Mouse (Mus musculus) left cerebral cortex, adult 2 months (tissue): ENCODE results near the gene Ppa1. TPM values are rescaled to one million over a fixed set of nuclear protein-coding genes. Genes with fewer than 3 reads are reported as not detected.
"Not testable (repeated sequence)": the region's sequence is repeated elsewhere in the genome, so short reads cannot be mapped to it uniquely, and the experiment has no call there.

Experiments used
- DNase-seq, 2 experiments: peaks; one replicate each; pipeline ENCODE4 v3.0.0; 2021 to 2022; ENCODE audit warnings: low spot score in 2 of 2, mixed read lengths in 1 of 2; ENCODE audit errors: extremely low spot score in 1 of 2
- H3K27ac ChIP-seq: fragments of 200-600 bp; 2 replicates; pipeline ENCODE4 v1.8.1; 2022
- H3K4me3 ChIP-seq: fragments of 200-600 bp; 2 replicates; pipeline ENCODE4 v1.8.1; 2022
- CTCF ChIP-seq: fragments of 200-600 bp; IDR thresholded peaks from 2 replicates; pipeline ENCODE4 v1.8.1; 2022; ENCODE audit warnings: antibody characterized with exemption, mild to moderate bottlenecking, moderate library complexity
- intact Hi-C: fragments of 180-260 bp; cut with DNase I; formaldehyde crosslinking; loops from one replicate; pipeline ENCODE4 v1.15.1; 2025
- long read RNA-seq, 2 experiments: library from polyadenylated mRNA; stranded (forward); transcript quantifications; one replicate each; pipeline ENCODE4 v2.0.0; 2021; ENCODE audit warnings: borderline mapping rate in 2 of 2
- total RNA-seq, 2 experiments: library from RNA; stranded (reverse); gene quantifications; 2 replicates each; pipeline ENCODE4 v1.2.3; 2021

The Ppa1 gene
- 100 to 1,000 TPM; 100 to 115 TPM for total RNA-seq
- long read RNA-seq, experiment 1, transcript Ppa1-201 (11 exons, 1,364 nt): major isoform, 55 of 61 reads
- long read RNA-seq, experiment 1, partial matches to known transcripts: 5 of 61 reads
- long read RNA-seq, experiment 1, other reads (novel, unspliced or antisense): 1 of 61 reads
- long read RNA-seq, experiment 2, transcript Ppa1-201 (11 exons, 1,364 nt): major isoform, 32 of 33 reads
- long read RNA-seq, experiment 2, partial matches to known transcripts: 1 of 33 reads
- long read RNA-seq, experiment 2, other reads (novel, unspliced or antisense): 0 of 33 reads

DNA sequence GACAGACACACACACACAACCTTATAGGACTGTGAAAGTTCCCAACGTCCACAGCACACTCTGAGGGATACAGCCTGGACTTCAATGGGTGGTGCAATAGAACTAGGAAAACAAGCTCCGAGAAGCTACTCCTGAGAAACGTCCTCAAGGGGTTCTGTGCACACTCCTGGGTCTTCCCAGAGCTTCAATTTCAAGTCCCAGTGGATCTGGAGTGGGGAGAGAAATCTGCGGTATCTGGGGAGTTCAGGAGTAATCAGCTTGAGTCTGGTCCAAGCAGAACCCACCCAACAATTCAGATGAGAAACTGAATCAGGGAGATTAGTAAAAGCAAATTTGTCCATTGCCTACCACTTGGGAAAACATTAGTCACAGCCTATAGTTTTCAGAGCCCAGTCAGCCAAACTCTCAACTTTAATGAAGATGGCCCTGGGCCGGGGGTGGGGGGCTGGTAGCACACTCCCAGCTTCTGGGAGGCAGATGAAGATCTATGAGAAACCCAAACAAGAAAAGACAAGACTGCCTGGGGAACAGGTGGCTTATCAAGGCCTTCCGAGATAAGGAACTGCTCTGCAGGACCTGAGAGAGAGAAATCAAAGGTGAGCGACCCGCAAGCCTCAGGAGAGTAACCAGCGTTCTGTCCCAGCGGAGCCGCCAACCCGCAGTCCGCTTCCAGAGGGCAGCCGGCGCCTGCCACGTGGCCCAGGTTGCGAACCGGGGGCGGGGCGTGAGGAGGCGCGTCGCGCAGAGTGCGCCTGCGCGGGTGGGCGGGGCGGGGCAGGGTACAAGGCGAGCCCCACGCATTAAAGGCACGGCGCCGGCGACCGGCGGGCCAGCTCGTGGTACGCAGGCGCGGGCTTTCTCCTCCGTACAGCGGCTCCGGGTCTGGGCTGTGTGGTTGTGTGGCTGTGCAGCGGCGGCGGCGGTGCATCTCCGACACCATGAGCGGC lies at the start of gene Ppa1:
Gene Ppa1 (plus strand): TSS at position 763 of the 947 bp plus-strand sequence.
- TF ChIP-seq CTCF: no peak
- peak within 1 kb of the TSS; percentile 76 for H3K27ac ChIP-seq
- intact Hi-C loops: loop anchor here (5.0 kb wide), 1 partner anchor 171 kb away; the partner anchor contains the start of gene Lrrc20

DNA sequence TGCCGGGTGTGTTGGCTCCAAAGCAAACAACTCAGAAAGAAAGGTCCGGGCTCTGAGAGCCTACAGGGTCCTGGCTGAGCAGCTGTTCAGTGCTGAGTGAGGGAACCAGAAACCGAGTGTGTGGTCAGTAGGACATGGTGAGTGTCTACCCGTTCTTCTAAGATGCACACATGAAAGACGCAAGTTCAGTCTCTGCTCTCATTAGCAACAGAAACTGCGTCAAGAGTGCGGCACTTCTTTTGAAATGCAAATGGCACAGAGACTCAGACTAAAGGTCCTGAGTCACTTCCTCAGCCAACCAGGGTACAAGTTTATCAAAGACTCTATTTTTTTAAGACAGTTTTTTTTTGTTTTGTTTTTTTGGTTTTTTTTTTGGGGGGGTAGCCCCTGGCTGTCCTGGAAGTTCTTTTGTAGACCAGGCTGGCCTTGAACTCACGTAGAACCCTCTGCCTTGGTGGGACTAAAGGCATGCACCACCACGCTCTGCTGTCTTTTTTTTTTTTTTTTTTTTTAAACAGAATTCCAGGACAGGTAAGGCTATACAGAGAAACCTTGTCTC lies 48.7 kb upstream of the Ppa1 start:
- no peak for TF ChIP-seq CTCF
- no peak for DNase-seq
- Histone ChIP-seq H3K27ac (no peak overlapping the region), H3K4me3 (no peak overlapping the region)
- intact Hi-C loops: no loop called here

More for the DNA sequence above, at the start of gene Ppa1:
- peak within 1 kb of the TSS; percentile 74 for H3K4me3 ChIP-seq
- peak; percentile 85 for DNase-seq

DNA sequence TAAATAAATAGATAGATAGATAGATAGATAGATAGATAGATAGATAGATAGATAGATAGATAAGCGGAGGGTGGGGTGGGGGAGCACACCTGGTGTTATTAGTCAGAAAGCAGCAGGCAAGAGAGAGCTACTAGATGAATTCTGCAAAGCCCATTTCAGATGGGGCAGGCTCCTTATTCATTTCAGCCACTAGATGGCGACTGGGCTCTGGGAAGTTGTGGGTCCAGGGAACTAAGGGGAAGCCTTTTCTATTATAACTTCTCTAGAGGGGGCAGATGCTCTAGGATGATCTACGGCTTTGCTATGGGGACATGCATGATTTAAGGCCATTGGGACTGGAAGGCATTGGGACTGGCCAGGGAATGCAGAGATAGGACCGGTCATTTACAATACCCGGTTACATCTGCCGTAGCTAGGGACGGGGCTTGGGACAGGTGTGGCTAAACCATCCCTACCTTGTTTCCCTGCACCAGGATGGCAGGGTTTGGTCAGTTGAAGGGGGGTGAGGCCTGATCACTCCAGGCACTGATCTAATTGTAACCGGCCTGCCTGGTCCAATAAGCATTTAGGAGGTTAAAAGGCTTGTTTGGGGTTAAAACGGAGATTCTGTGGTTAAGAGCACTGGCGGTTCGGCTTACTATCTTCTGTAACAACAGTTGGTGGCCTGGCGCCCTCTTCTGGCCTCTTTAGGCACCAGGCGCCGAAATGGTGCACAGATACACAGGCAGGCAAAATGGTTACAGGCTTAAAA lies 45.9 kb upstream of the Ppa1 start:
- TF ChIP-seq CTCF: peak; percentile 63
- intact Hi-C loops: loop anchor here (2.0 kb wide), 1 partner anchor 110 kb away; no protein-coding TSS in a partner anchor
- Histone ChIP-seq H3K27ac (no peak overlapping the region), H3K4me3 (no peak overlapping the region)
- DNase-seq: peak; percentile 23 to 26

DNA sequence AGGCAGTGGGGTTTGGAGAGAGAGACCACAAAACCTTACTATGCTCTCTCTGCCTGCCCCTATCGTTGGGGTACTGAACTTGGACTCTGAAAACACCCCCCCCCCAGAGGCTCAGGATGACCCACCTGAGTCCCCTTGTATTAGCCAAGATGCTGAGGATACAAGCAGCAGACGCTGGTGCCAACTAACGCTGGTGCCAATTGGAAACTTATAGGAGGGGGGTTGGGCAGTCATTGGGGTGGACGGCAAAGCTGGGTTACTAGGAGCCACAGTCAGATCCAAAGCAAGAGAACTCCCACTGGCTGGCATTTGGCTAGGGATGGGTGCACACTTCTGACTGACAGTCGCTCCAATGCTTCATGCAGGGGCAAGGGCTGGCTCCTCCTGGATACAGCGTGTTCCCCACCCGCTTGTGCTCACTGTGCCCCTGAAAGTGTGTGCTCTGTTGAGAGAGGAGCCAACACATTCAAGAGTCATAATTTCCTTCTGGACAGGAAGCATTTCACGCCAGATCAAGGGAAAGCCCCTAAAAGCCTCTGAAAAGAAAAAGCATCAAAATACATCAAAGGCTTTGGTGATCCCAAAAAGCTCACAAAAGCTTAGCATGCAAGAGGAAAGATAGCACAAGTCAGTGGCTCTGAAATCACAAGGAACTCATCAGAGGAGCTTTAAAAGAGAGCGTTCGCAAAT lies 43.8 kb upstream of the Ppa1 start:
- TF ChIP-seq CTCF: no peak
- intact Hi-C loops: loop anchor here (1.0 kb wide), 1 partner anchor 54 kb away; no protein-coding TSS in a partner anchor

DNA sequence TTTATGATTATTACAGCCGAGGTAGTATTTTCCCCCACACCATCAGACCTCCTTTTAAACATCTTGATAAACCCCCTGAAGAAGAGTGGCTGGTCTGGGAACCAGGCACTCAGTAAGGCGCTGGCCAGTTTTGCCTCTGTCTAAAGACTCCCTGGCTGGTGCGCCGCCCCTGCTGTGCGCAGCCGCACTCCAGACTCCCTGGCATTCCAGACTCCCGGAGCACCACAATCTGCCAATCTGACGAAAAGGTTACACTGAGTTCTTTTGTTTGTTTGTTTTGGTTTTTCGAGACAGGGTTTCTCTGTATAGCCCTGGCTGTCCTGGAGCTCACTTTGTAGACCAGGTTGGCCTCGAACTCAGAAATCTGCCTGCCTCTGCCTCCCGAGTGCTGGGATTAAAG lies 43.0 kb upstream of the Ppa1 start:
- DNase-seq: not testable (repeated sequence)

More for the DNA sequence above, 43.8 kb upstream of the Ppa1 start:
- DNase-seq: no peak
- Histone ChIP-seq H3K27ac (no peak overlapping the region), H3K4me3 (no peak overlapping the region)

DNA sequence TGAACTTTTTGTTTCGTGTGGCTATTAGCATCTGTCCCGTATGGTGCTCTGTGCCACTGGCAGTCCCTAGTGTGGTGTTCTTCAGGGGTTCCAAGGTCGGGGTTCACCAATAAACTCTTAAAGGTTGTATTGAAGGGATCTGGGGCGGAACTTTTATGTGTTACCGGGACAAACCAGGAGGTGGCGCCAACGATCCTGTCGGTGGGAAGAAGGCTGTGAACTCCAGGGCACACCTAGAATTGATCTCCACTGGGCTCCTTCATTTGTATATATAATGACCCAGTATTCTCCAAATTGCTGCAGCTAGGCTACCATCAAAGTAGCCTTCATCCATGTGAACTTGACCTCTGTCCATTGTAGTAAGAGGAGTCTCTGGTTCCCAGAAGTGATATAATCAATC lies 42.5 kb upstream of the Ppa1 start:
- Histone ChIP-seq H3K4me3 (no peak overlapping the region), H3K27ac (no peak overlapping the region)
- peak; percentile 59 for TF ChIP-seq CTCF
- peak; percentile 40 to 53 for DNase-seq
- intact Hi-C loops: loop anchor here (1.0 kb wide), 1 partner anchor 52 kb away; no protein-coding TSS in a partner anchor

More for the DNA sequence above, 43.0 kb upstream of the Ppa1 start:
- H3K27ac ChIP-seq, H3K4me3 ChIP-seq: not testable (repeated sequence)
- intact Hi-C loops: loop anchor here (1.0 kb wide), 1 partner anchor 53 kb away; no protein-coding TSS in a partner anchor

DNA sequence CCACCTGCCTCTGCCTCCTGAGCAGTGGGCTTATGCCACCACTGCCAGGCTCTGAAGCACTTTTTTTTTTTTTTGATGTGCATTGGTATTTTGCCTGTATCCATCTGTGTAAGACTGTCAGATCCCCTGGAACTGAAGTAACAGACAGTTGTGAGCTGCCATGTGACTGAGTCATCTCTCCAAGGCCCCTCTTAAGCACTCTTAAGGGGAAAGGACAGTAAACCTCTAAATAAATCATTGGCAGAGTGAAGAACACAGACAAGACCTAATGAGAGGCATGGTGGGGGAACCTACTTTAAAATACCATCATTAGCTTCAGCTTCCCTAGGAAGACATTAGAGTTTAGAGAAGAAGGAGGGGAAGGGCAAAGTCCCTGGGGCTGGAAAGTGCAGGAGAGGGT lies 40.1 kb upstream of the Ppa1 start:
- intact Hi-C loops: no loop called here

DNA sequence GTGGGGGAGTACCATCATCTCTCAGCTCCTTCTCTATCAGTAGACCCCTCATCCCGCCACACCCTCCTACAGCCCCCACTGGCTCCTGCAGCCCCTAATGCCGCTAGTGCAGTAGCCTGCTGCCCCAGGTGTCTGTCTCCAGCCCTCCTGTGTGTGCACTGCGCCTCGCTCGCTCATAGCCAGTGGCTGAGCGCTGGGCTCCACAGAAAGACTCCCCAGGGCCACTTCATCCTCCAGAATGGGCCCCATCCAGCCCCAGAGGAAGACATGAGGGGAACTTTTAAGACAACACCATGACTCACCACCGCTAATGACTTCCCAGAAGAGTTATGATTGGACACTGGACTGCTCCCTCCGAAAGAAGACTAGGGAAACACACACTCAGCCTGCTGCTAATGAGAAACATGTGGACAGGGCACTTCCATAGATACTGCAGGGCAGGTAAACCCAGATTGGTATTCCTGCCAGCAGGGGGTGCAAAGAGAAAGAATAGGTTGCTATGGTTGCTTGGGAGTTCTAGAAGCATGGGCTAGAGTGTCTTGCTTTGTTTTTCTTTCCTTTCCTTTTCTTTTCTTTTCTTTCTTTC lies 37.6 kb upstream of the Ppa1 start:
- Histone ChIP-seq H3K4me3 (no peak overlapping the region), H3K27ac (no peak overlapping the region)
- peak; percentile 20; the same call in 1 of the 2 replicates for TF ChIP-seq CTCF
- intact Hi-C loops: no loop called here
- DNase-seq: no peak

More for the DNA sequence above, 40.1 kb upstream of the Ppa1 start:
- no peak for TF ChIP-seq CTCF
- no peak overlapping the region for H3K4me3 ChIP-seq
- no peak overlapping the region for H3K27ac ChIP-seq
- DNase-seq: no peak

DNA sequence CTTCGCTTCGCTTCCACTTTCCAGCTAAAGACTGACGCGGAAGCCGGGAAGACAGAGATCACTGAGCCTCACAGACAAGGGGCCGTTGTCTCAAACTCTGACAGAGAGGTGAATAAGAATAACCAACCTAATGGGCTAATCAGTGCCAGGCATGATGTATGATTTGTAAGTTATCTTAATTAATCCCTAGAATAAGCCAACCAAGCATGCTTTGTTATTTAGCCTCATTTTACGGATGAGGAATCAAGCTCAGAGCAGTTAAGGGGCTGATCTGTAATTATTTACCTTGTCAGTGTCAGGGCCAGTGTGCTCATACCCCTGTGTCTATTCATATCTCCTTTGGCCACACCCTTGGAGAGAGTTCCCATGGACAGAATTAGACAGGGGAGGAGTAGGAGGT lies 34.0 kb upstream of the Ppa1 start:
- TF ChIP-seq CTCF: no peak
- no peak overlapping the region for H3K4me3 ChIP-seq
- DNase-seq: no peak
- intact Hi-C loops: no loop called here
- H3K27ac ChIP-seq: no peak overlapping the region

DNA sequence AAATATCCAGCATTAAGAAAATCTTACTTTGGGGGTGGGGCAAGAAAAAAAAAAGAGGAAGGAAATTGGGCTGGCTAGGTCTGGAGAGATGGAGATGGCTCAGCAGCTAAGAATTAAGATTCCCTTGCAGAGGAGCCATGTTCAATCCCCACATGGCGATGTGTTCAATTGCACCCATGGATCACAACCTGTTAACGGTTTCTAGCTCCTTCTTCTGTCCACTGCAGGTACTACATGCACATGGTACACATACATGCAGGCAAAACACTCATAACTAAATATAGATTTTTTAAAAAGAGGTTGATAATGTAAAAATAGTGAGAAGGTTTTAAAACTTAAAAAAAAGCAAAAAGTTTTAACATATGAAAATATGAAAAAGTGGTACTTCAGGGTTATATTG lies 29.8 kb upstream of the Ppa1 start:
- TF ChIP-seq CTCF: no peak
- intact Hi-C loops: no loop called here
- H3K4me3 ChIP-seq: no peak overlapping the region
- DNase-seq: no peak
- no peak overlapping the region for H3K27ac ChIP-seq
